14 mouse cellular contexts compared by ENCODE assay signal in genomic region chr11:19073887-19074564, GRCm38 (mm10). TPM values are rescaled to one million over a fixed set of nuclear protein-coding genes. Genes with fewer than 3 reads are reported as not detected.
A peak's percentile ranks its signal among the peaks of the same experiment; 100 is the strongest.
DNase-seq lines count a peak whose midpoint lies in the region; ATAC-seq and TF ChIP-seq lines count a peak whose summit lies in the region.
"Had no signal": no experiment of that assay in that cellular context is flagged by ENCODE, and none has a peak within 500 bp of the region (broad histone marks: within the 10 kb centered on the region; RNA-seq: fewer than 3 reads in every experiment).

No protein-coding gene starts in this region.

- no peak for TF ChIP-seq POLR2A in ES-Bruce4 (IDR thresholded peaks at IDR 0.05; ENCODE audit: insufficient read depth, low read length)
- no peak for TF ChIP-seq POLR2A in kidney, adult 2 months (IDR thresholded peaks at IDR 0.05; ENCODE audit: low read depth, low read length)

- no peaks in the 10 kb centered on the region for H3K36me3 ChIP-seq in ES-Bruce4 (ENCODE audit: control insufficient read depth, insufficient read depth, low read length, poor library complexity, severe bottlenecking)
- no peaks in the 10 kb centered on the region for H3K36me3 ChIP-seq in hindbrain, embryonic 11.5 days (ENCODE audit: control insufficient read depth, insufficient read depth, low read length)
- no peaks in the 10 kb centered on the region for H3K36me3 ChIP-seq in midbrain, embryonic 15.5 days (replicated peaks)
- H3K36me3 ChIP-seq in kidney, adult 2 months (ENCODE audit: control insufficient read depth, insufficient read depth, low read length), result no peaks in the 10 kb centered on the region
- no peaks in the 10 kb centered on the region for H3K36me3 ChIP-seq in liver, embryonic 12.5 days
- H3K36me3 ChIP-seq: limb, embryonic 13.5 days had no signal

- H3K27ac ChIP-seq in ES-Bruce4 (ENCODE audit: insufficient read depth, low read length), result peak overlapping the region; percentile 91
- 0 out of 2 replicates have a peak overlapping the region, but pooled peaks have one; percentile 24 for H3K27ac ChIP-seq in hindbrain, embryonic 11.5 days (ENCODE audit: low read depth, low read length)
- H3K27ac ChIP-seq in midbrain, embryonic 15.5 days, result no peak overlapping the region
- no peak overlapping the region for H3K27ac ChIP-seq in kidney, adult 2 months (ENCODE audit: insufficient read depth, low read depth, low read length)
- no peak overlapping the region for H3K27ac ChIP-seq in liver, embryonic 12.5 days
- H3K27ac ChIP-seq: kidney, postnatal 0 days; limb, embryonic 13.5 days had no signal

- H3K4me3 ChIP-seq in ES-Bruce4 (ENCODE audit: low read depth, low read length), result 0 out of 2 replicates have a peak overlapping the region, but pooled peaks have one; percentile 9
- no peak overlapping the region for H3K4me3 ChIP-seq in hindbrain, embryonic 11.5 days (ENCODE audit: low read depth, low read length)
- no peak overlapping the region for H3K4me3 ChIP-seq in midbrain, embryonic 15.5 days
- no peak overlapping the region for H3K4me3 ChIP-seq in kidney, adult 2 months (ENCODE audit: insufficient read depth, low read depth, low read length)
- H3K4me3 ChIP-seq in liver, embryonic 12.5 days, result no peak overlapping the region
- H3K4me3 ChIP-seq: limb, embryonic 13.5 days had no signal

- TF ChIP-seq CTCF in ES-Bruce4 (IDR thresholded peaks at IDR 0.05; ENCODE audit: low read depth, low read length), result no peak
- TF ChIP-seq CTCF in kidney, adult 2 months (conservative IDR thresholded peaks at IDR 0.05; ENCODE audit: insufficient read depth, insufficient read length, low read depth, low read length), result no peak

- 30% methylated on average over 11 of the region's 11 CpGs for WGBS in hindbrain, embryonic 11.5 days
- 16% methylated on average over 11 of the region's 11 CpGs for WGBS in midbrain, embryonic 15.5 days
- WGBS in kidney, adult 2 months, result 69% methylated on average over 11 of the region's 11 CpGs
- WGBS in liver, embryonic 12.5 days (ENCODE audit: insufficient replicate concordance), result 60% methylated on average over 11 of the region's 11 CpGs

- H3K4me1 ChIP-seq in ES-Bruce4 (ENCODE audit: control insufficient read depth, insufficient read depth, low read length), result no peaks in the 10 kb centered on the region
- H3K4me1 ChIP-seq in hindbrain, embryonic 11.5 days (replicated peaks; ENCODE audit: control insufficient read depth, insufficient read depth, low read length), result no peaks in the 10 kb centered on the region
- no peaks in the 10 kb centered on the region for H3K4me1 ChIP-seq in midbrain, embryonic 15.5 days
- H3K4me1 ChIP-seq in kidney, adult 2 months (ENCODE audit: control insufficient read depth, insufficient read depth, low read length), result no peaks in the 10 kb centered on the region
- H3K4me1 ChIP-seq in liver, embryonic 12.5 days, result no peaks in the 10 kb centered on the region
- H3K4me1 ChIP-seq: limb, embryonic 13.5 days had no signal

- no peaks in the 10 kb centered on the region for H3K27me3 ChIP-seq in ES-Bruce4 (ENCODE audit: control insufficient read depth, insufficient read depth, low read length, poor library complexity, severe bottlenecking)
- no peaks in the 10 kb centered on the region for H3K27me3 ChIP-seq in hindbrain, embryonic 11.5 days (ENCODE audit: control insufficient read depth, insufficient read depth, low read length)
- H3K27me3 ChIP-seq in midbrain, embryonic 15.5 days (replicated peaks), result no peaks in the 10 kb centered on the region
- no peaks in the 10 kb centered on the region for H3K27me3 ChIP-seq in kidney, adult 2 months (replicated peaks; ENCODE audit: control insufficient read depth, insufficient read depth, low read length)
- no peaks in the 10 kb centered on the region for H3K27me3 ChIP-seq in liver, embryonic 12.5 days (replicated peaks)

- ATAC-seq in hindbrain, embryonic 11.5 days (ENCODE audit: low FRiP score), result peak; percentile 94
- ATAC-seq in midbrain, embryonic 15.5 days (replicated peaks), result peak; percentile 72
- ATAC-seq in liver, embryonic 12.5 days, result no peak

- peak; percentile 53; the same call in 1 of the 2 replicates for TF ChIP-seq EP300 in ES-Bruce4 (IDR thresholded peaks at IDR 0.05; ENCODE audit: insufficient read depth, low read depth, low read length)

- peaks cover 21% of the 10 kb centered on the region for H3K9me3 ChIP-seq in ES-Bruce4 (replicated peaks; ENCODE audit: control insufficient read depth, insufficient read depth, low read length, poor library complexity, severe bottlenecking)
- no peaks in the 10 kb centered on the region for H3K9me3 ChIP-seq in hindbrain, embryonic 11.5 days (ENCODE audit: control insufficient read depth, low read length)
- no peaks in the 10 kb centered on the region for H3K9me3 ChIP-seq in midbrain, embryonic 15.5 days
- H3K9me3 ChIP-seq in liver, embryonic 12.5 days (replicated peaks), result no peaks in the 10 kb centered on the region
- H3K9me3 ChIP-seq: limb, embryonic 13.5 days had no signal

- H3K4me2 ChIP-seq in hindbrain, embryonic 11.5 days (replicated peaks; ENCODE audit: low read depth, low read length), result no peak overlapping the region
- H3K4me2 ChIP-seq in midbrain, embryonic 15.5 days, result no peak overlapping the region
- no peak overlapping the region for H3K4me2 ChIP-seq in liver, embryonic 12.5 days
- H3K4me2 ChIP-seq: limb, embryonic 13.5 days; lung, embryonic 14.5 days had no signal

- no peak overlapping the region for H3K9ac ChIP-seq in ES-Bruce4 (ENCODE audit: low read depth, poor library complexity, severe bottlenecking)
- no peak overlapping the region for H3K9ac ChIP-seq in hindbrain, embryonic 11.5 days (ENCODE audit: low read depth, low read length)
- H3K9ac ChIP-seq in midbrain, embryonic 15.5 days, result no peak overlapping the region
- no peak overlapping the region for H3K9ac ChIP-seq in liver, embryonic 12.5 days
- H3K9ac ChIP-seq: limb, embryonic 13.5 days; lung, embryonic 14.5 days had no signal

- peak; percentile 36 for DNase-seq in embryo, embryonic 9.5 days (ENCODE audit: extremely low spot score)
- DNase-seq in hindbrain, embryonic 11.5 days (ENCODE audit: low spot score), result peak; percentile 69
- no peak for DNase-seq in kidney, adult 2 months
- no peak for DNase-seq in layer of hippocampus, adult 18-20 months (ENCODE audit: low spot score in 2 of 2)
- no peak for DNase-seq in thymus, postnatal 36 days
- DNase-seq: adrenal gland, postnatal 10 days; lung, embryonic 14.5 days; right cerebral cortex, adult 18-20 months; thymus, postnatal 14 days had no signal

RNA-seq across cellular contexts. Expression of gene Meis1, which starts 55.2 kb away (rescaled TPM):
- 2.1 and 2.3 TPM in 2 replicates for polyA plus RNA-seq in ES-Bruce4 (2011; ENCODE audit: insufficient read depth, insufficient read length, low read depth, missing spikeins)
- 132 and 149 TPM in 2 replicates for polyA plus RNA-seq in hindbrain, embryonic 11.5 days (2014; fragmentation: Nextera tagmentation; extraction: Ambion mirVana)
- polyA plus RNA-seq in midbrain, embryonic 15.5 days (2015; fragmentation: Nextera tagmentation; extraction: Ambion mirVana), result 38.5 and 43.1 TPM in 2 replicates
- polyA plus RNA-seq in kidney, adult 2 months (2012; rRNA removed), result 6.2 TPM in 2 replicates
- polyA plus RNA-seq in liver, embryonic 12.5 days (2016; fragmentation: Nextera tagmentation; extraction: Ambion mirVana), result 24.6 TPM in 2 replicates
- 1 to 10 TPM; 2.1 to 2.2 TPM for total RNA-seq in layer of hippocampus, adult 18-20 months (2021)

Comparison
In these comparisons a context has a peak if more than half of its experiments do, and no peak if none do; other contexts are left out.
1. H3K27ac ChIP-seq: peak in ES-Bruce4 (single experiment) and hindbrain, embryonic 11.5 days (single experiment); none in midbrain, embryonic 15.5 days (single experiment), kidney, adult 2 months (single experiment) and liver, embryonic 12.5 days (single experiment).
2. DNase-seq: peak in embryo, embryonic 9.5 days (single experiment) and hindbrain, embryonic 11.5 days (single experiment); none in kidney, adult 2 months (single experiment), layer of hippocampus, adult 18-20 months (0 of 2) and thymus, postnatal 36 days (0 of 2).